Mouse (Mus musculus) C2C12 (cell line): ENCODE data around the gene Sox13.

Experiments used
- CEBPB ChIP-seq: IDR thresholded peaks from one replicate; pipeline ENCODE4 v1.6.1; 2011; ENCODE audit warnings: low read depth, mild to moderate bottlenecking, control low read depth, moderate library complexity
- CTCF ChIP-seq: IDR thresholded peaks from one replicate; pipeline ENCODE4 v1.5.1; 2011; ENCODE audit not compliant: control insufficient read depth, insufficient read depth, insufficient read length
- FOSL1 ChIP-seq: IDR thresholded peaks from one replicate; pipeline ENCODE4 v1.8.0; 2011; ENCODE audit warnings: mild to moderate bottlenecking, low read length; ENCODE audit not compliant: poor library complexity, insufficient read depth, severe bottlenecking
- MAX ChIP-seq: IDR thresholded peaks from one replicate; pipeline ENCODE4 v1.6.1; 2011; ENCODE audit warnings: mild to moderate bottlenecking, control low read depth
- MYOD1 ChIP-seq: IDR thresholded peaks from one replicate; pipeline ENCODE4 v1.6.1; 2011; ENCODE audit warnings: low read depth; ENCODE audit not compliant: control insufficient read depth, insufficient read length
- MYOG ChIP-seq: IDR thresholded peaks from one replicate; pipeline ENCODE4 v1.6.1; 2011; ENCODE audit not compliant: control insufficient read depth, insufficient read length; ENCODE audit errors: extremely low read depth
- USF1 ChIP-seq: IDR thresholded peaks from one replicate; pipeline ENCODE4 v1.6.1; 2011; ENCODE audit warnings: low read depth, mild to moderate bottlenecking, control low read depth, moderate library complexity

GRCm38 (mm10) chr1:133386209-133386608 lies 38.0 kb downstream of the Sox13 start:
- no peak for TF ChIP-seq MYOD1
- no peak for TF ChIP-seq CTCF
- TF ChIP-seq MAX = no peak
- no peak for TF ChIP-seq MYOG
- no peak for TF ChIP-seq USF1
- no peak for TF ChIP-seq CEBPB
- no peak for TF ChIP-seq FOSL1
